Mouse (Mus musculus): Measurements from ENCODE around the gene Lysmd1. TPM values are rescaled to one million over a fixed set of nuclear protein-coding genes. Genes with fewer than 3 reads are reported as not detected.

Lysmd1 gene
- polyA plus RNA-seq, 1 experiment: 5.6 TPM

GRCm38 (mm10) chr3:95161618-95162344 lies 27.9 kb downstream of the Lysmd1 start:
- no peak for TF ChIP-seq GATA1 (IDR thresholded peaks at IDR 0.05; ENCODE audit: low read length)

- TF ChIP-seq GATA1 (IDR thresholded peaks at IDR 0.05; ENCODE audit: low read length): no peak
Measured at GRCm38 (mm10) chr3:95162345-95162628, 28.4 kb downstream of the Lysmd1 start.

DNA sequence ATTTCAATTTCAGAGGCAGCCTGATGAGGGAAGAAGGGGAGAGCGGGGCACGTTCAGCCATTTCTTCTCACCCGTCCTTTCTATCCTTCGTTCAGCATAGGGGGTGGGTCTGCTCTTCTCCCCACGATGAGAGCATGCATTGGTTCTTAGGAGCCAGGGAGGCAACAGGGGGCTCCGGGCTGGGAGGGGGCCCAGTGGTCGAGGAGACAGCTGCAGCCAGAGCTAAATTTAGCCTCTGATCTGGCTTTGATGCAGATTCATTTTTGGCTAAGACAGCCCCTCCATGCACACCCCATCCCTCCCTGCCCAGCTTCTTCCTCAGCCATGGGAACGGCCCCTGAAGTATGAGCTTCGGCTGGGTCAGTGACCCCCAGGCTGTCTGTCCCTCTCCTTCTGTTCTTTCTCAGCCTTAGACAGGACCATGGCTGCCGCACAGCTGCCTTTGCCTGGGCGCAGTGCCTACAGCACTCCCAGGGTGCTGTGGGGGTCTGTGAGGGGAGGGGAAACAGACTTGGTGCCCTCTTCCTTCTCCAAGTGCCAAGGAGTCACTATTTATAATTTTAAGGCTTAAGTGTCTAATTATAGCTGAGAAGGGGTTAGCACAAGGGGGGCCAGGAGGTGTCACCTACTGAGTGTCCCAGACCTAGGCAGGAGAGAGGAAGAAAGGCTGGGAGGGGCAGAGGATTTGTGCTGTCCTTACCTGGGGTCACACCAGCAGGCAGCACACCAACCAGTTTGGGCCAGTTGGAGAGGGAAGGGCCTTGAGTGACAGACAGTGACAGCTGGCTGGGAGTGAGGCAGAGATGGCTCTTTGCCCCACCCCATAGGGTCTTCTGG lies 29.7 kb downstream of the Lysmd1 start:
- TF ChIP-seq GATA1 (IDR thresholded peaks at IDR 0.05; ENCODE audit: low read length): no peak

DNA sequence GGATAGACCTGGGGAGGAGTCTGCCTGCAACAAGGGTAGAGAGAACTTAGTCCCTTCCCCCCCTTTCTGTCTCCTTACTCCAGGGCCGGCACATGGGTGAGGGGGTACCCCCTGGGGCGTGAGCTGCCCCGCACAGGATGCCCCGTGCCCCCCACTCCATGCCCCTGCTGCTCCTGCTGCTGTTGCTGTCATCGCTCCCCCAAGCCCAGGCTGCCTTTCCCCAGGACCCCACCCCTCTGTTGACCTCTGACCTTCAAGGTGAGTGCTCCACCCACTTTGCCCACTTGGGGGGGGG lies 30.3 kb downstream of the Lysmd1 start:
- TF ChIP-seq GATA1 (IDR thresholded peaks at IDR 0.05; ENCODE audit: low read length): no peak

- no peak for TF ChIP-seq GATA1 (IDR thresholded peaks at IDR 0.05; ENCODE audit: low read length)
Measured at GRCm38 (mm10) chr3:95164840-95165239, 31.0 kb downstream of the Lysmd1 start.

- TF ChIP-seq GATA1 (IDR thresholded peaks at IDR 0.05; ENCODE audit: low read length): no peak
Measured at GRCm38 (mm10) chr3:95169996-95170395, 36.1 kb downstream of the Lysmd1 start.

DNA sequence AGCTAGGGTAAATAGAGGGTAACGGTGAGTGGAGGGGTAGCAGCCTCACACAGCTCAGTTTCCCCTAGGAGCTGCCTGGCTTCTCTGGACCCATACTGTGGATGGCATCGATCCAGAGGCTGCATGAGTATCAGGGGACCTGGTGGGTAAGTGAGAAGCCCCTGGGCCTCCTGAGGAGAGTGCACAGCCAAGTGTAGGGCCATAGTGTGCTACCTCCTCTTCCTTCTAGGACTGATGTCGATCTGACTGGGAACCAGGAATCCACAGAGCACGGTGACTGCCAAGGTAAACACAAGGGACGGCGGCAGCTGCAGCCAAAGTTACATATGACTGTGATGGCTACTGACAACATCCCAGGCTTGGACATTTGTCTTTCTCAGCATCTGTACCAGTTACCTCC lies 37.2 kb downstream of the Lysmd1 start:
- TF ChIP-seq GATA1 (IDR thresholded peaks at IDR 0.05; ENCODE audit: low read length): no peak

DNA sequence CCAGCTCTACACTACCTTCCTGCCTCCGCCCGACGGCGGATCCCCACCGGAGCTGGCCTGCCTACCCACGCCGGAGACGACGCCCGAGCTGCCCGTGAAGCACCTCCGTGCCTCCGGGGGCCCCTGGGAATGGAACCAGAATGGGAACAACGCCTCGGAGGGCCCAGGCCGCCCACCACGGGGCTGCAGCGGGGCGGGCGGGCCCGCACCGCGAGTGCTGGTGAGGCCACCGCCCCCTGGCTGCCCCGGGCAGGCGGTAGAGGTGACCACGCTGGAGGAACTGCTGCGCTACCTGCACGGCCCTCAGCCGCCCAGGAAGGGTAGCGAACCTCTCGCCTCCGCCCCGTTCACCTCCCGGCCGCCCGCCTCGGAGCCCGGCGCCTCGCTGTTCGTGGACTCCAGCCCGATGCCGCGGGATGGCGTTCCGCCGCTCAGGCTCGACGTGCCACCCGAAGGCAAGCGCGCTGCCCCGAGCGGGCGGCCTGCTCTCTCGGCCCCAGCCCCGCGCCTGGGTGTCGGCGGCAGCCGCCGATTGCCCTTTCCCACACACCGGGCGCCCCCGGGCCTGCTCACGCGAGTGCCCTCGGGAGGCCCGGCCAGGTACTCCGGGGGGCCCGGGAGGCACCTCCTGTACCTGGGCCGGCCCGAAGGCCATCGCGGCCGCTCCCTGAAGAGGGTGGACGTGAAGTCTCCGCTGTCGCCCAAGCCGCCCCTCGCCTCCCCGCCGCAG lies 38.8 kb downstream of the Lysmd1 start:
- TF ChIP-seq GATA1 (IDR thresholded peaks at IDR 0.05; ENCODE audit: low read length): no peak

DNA sequence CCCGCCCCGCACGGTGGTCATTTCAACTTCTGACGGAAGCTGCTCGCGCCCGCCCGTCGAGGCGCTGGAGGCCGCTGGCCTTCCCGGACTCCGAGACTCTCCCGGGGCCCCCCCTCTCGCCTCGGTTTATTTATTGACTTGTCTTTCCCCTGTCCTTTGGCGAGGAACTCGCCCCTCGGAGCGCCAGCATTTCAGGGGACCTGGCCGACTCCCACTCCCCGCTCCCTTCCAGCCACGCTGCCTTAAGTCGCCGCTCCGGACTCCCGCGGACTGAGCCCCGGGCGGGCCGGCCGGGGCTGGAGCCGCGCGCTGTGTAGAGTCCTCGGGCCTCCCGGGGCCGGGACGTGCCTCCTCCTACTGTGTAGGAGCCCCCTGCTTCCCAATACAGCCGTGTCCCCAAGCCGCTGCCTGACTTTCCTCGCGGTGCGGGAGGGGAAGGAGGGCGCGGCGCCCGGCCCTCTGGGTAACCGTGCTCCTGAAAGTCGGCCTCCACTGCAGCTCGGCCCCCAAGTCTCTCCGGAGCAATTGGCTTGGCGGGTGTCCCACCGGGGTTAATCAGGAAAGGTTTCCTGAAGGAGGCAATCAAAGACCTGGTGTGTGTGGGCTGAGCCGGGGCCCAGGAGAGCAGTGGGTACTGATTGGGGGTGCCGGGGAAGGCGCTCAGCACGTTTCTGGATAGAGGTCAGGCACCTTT lies 39.5 kb downstream of the Lysmd1 start:
- no peak for TF ChIP-seq GATA1 (IDR thresholded peaks at IDR 0.05; ENCODE audit: low read length)

DNA sequence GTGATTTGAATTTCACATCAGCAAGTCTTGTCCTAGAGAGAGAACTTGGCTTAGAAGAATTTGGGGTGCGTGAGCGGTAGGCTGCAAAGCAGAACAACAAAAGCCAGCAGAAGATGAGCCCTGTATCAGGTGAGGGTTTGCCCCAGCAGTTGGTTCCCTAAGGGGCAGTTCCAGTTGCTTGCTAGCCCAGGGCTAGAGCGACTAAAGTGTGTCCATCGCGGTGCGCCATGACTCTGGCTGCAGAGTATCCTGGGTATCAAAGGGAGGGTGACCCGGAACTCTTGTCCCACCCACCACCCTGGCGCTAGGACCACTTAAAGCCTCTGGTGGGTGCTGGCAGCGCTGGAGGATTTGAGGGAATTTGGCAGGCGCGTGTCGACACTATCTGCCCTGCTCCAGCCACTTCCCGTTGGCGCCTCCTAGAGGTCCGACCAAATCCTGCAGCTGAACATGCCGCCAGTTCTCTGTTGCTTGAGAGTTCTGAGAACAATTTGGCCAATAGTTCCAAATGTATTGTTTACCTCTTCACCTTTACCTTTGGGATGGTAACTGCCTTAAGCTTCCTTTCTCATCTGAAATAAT lies 40.2 kb downstream of the Lysmd1 start:
- TF ChIP-seq GATA1 (IDR thresholded peaks at IDR 0.05; ENCODE audit: low read length): no peak

DNA sequence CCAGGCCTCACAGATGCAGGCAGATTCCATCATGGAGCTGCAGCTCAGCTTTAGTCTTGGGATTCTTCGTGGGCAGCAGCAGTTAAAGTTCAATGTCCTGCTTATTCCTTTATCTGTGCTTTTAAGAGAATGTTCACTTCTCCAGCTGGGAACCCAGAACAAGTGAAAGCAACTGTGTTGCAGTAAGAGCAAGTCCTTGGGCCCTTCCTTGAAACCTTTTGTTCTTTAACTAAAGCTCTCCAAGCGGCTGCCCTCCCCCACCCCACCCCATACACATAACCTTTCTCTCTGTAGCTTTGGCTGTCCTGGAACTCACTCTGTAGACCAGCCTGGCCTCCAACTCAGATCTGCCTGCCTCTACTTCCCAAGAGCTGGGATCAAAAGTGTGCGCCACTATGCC lies 42.6 kb downstream of the Lysmd1 start:
- no peak for TF ChIP-seq GATA1 (IDR thresholded peaks at IDR 0.05; ENCODE audit: low read length)

DNA sequence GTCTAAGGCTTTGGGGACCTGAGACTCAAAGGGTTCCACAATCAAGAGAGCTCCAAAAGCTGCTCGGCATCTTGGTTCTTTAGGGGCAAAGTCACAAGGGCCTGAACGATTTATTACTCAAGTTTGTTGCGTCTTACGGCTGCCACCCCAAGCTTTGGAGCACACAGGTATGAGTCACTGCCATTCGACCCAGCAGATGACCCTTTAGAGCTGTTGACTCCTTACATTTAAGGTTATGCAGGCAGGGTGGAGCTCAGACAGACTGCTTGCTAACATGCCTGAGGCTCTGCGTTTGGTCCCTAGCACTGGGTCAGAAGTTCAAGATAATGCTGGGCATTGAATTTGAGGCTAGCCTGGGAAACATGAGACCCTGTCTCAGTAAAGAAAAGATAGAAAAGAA lies 43.7 kb downstream of the Lysmd1 start:
- no peak for TF ChIP-seq GATA1 (IDR thresholded peaks at IDR 0.05; ENCODE audit: low read length)

- no peak for TF ChIP-seq GATA1 (IDR thresholded peaks at IDR 0.05; ENCODE audit: low read length)
Measured at GRCm38 (mm10) chr3:95178948-95179347, 45.1 kb downstream of the Lysmd1 start.

DNA sequence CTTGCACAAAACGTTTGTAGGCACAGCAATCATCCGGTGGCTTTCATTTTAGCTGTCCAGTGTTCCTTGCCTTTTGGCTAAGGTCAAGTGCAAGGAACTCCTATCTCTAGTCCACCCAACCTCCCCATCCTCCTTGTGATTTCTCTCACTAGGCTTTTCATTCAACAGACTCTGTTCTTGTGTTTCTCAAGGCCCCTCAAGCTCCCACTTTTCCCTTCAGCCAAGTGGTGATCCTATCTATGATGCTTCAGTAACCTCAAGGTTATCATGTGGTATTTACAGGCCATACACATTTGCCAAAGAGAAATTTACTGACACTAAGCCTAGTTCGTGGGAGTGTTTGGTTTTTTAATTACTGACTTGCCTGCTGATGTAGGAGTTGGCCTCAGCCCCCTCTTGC lies 46.0 kb downstream of the Lysmd1 start:
- TF ChIP-seq GATA1 (IDR thresholded peaks at IDR 0.05; ENCODE audit: low read length): no peak

DNA sequence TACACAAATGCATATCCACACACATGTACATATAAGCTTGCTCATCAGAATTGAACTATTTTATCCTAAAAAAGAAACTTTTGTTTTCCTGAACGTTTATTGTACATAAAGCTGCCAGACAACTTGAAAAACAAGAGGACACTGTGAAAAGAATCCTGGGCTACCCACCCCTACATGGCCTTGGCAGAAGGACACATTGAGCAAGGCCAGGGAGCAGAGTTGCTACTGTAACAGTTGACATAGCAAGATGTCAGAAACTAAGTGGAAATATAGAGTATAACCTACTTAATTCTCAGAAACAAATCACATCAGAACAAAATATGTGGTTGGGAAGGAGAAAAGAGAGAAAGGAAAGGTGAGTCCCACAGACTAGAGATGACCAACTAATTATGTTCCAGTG lies 48.0 kb downstream of the Lysmd1 start:
- TF ChIP-seq GATA1 (IDR thresholded peaks at IDR 0.05; ENCODE audit: low read length): no peak
